Mouse (Mus musculus) limb, embryonic 11.5 days (tissue): ENCODE results near the gene Med13. TPM values are rescaled to one million over a fixed set of nuclear protein-coding genes. Genes with fewer than 3 reads are reported as not detected.

ENCODE experiments used
- ATAC-seq: fragments of 200-750 bp; cut with Nextera tagmentation; 2 replicates; pipeline ENCODE4 v1.8.0; 2017; ENCODE audit warnings: low read depth; ENCODE audit not compliant: insufficient number of reproducible peaks, low FRiP score, low TSS enrichment
- DNase-seq: peaks from one replicate; pipeline ENCODE4 v3.0.0-alpha.2; 2015; ENCODE audit warnings: low spot score
- H3K27ac ChIP-seq: fragments of 300-500 bp; sonication (generic); replicated peaks from 2 replicates; pipeline ENCODE4 v1.5.1; 2014; ENCODE audit warnings: low read depth, mild to moderate bottlenecking, low read length
- H3K27me3 ChIP-seq: fragments of 300-500 bp; sonication (generic); 2 replicates; pipeline ENCODE4 v1.6.1; 2014; ENCODE audit warnings: mild to moderate bottlenecking, low read length, mixed read lengths; ENCODE audit not compliant: control insufficient read depth, insufficient read depth
- H3K36me3 ChIP-seq: fragments of 300-500 bp; sonication (generic); 2 replicates; pipeline ENCODE4 v1.6.1; 2014; ENCODE audit warnings: mild to moderate bottlenecking, low read length, moderate library complexity, mixed read lengths; ENCODE audit not compliant: control insufficient read depth, insufficient read depth
- H3K4me1 ChIP-seq: fragments of 300-500 bp; sonication (generic); 2 replicates; pipeline ENCODE4 v1.6.1; 2014; ENCODE audit warnings: low read length, mixed read lengths; ENCODE audit not compliant: control insufficient read depth, insufficient read depth
- H3K4me2 ChIP-seq: fragments of 300-500 bp; sonication (generic); 2 replicates; pipeline ENCODE4 v1.6.1; 2014; ENCODE audit warnings: low read depth, mild to moderate bottlenecking, moderate library complexity; ENCODE audit not compliant: severe bottlenecking
- H3K4me3 ChIP-seq: fragments of 300-500 bp; sonication (generic); 2 replicates; pipeline ENCODE4 v1.5.1; 2014; ENCODE audit warnings: low read depth, low read length
- H3K9ac ChIP-seq: fragments of 300-500 bp; sonication (generic); 2 replicates; pipeline ENCODE4 v1.6.1; 2014; ENCODE audit warnings: mild to moderate bottlenecking, low read length
- H3K9me3 ChIP-seq: fragments of 300-500 bp; sonication (generic); 2 replicates; pipeline ENCODE4 v1.6.1; 2016; ENCODE audit warnings: low read length; ENCODE audit not compliant: control insufficient read depth
- WGBS: fragments of 180-500 bp; shearing (Covaris S2); extraction: QIAGEN DNeasy Blood & Tissue Kit; methylation state at CpG from one replicate; pipeline ENCODE4 v1.1.7; 2014; 5-methylcytosine and 5-hydroxymethylcytosine counted together
- polyA plus RNA-seq: library from polyadenylated mRNA; unstranded; fragments of >200 nt; fragmentation: Nextera tagmentation; extraction: Ambion mirVana; gene quantifications from 2 replicates; pipeline ENCODE4 v1.2.1, GENCODE M21; 2014

Med13 gene
- polyA plus RNA-seq, 1 experiment from 2014 or later: 13.0 TPM

DNA sequence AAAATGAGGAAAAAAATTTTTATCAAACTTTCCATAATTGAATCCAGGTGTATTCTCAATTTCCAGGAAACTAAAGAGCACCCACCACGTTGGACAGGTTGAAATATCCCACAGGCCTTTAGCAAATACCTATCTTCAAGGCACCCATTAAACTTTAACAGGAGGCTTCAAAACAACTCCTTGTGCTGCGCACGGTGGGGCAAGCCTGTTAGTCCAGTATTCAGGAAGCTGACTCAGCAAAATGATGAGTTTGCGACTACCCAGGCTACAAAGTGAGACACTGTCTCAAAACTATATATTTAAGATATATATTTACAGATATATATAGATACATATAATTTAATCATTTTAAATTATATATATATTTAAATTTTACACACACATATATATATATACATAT is 125.0 kb downstream of the Med13 start:
- Histone ChIP-seq H3K36me3 (peaks cover 15% of the 10 kb centered on the region), H3K9ac (no peak overlapping the region), H3K27ac (no peak overlapping the region), H3K4me3 (no peak overlapping the region), H3K27me3 (no peaks in the 10 kb centered on the region), H3K4me2 (no peak overlapping the region), H3K4me1 (no peaks in the 10 kb centered on the region), H3K9me3 (no peaks in the 10 kb centered on the region)
- DNase-seq (no peak), ATAC-seq (no peak)
- 75% methylated on average over 4 of the region's 4 CpGs for WGBS

DNA sequence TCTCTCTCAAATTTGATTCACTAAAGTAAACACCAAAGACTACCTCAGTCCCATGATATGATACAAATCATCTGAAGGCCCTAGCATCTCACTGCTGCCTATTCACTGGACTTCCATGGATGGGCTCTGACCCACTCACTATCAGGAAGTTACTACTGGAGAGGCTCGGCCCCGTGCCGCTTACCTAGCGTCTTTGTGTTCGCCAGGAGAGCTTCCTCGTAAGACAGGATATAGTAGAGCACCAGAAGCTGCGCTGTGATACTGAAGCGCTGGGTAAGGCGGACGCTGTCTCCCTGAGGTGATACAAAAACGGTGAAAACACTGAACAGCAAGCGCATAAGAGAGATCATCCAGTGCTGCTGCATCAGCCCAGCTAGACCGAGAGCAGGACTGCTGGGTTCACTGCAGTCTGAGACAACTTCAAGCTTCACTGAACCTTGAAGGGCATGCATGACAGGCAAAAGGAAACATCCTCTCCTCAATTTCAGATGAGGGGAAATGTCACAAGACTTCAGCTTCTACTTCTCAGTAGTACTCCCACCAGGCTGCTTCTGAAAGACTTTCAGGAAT is 125.5 kb downstream of the Med13 start:
- WGBS: 97% methylated on average over 13 of the region's 13 CpGs
- no peaks in the 10 kb centered on the region for H3K9me3 ChIP-seq
- no peak overlapping the region for H3K4me3 ChIP-seq
- DNase-seq: no peak
- H3K4me2 ChIP-seq: no peak overlapping the region
- H3K36me3 ChIP-seq: peaks cover 16% of the 10 kb centered on the region
- no peak overlapping the region for H3K27ac ChIP-seq
- H3K27me3 ChIP-seq: no peaks in the 10 kb centered on the region
- ATAC-seq: no peak
- H3K4me1 ChIP-seq: no peaks in the 10 kb centered on the region
- no peak overlapping the region for H3K9ac ChIP-seq

DNA sequence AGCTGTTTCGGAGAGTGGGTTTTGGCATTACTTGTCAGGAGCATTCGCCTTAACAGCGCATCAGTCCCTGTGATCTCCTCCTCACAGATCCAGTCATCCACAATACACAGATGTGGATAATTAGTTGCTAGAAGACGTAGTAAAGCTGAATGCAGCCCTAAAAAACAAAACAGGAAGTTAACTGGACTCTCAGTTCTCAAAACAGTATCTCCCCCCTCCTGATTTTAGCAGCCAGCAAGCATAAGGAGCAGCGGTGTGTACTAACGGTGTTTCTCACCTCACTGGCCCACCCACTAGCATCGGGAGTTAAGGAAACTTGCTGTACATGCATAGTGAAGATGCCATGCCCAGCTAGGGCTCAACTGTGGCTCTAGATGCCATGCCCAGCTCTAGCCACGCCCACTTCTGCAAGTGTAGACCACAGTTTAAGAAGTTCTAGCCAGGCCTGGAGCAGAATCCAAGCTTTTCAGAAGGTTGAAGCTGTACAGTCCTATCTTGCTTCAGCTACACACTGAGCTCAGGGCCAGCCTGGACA is 130.7 kb downstream of the Med13 start:
- Histone ChIP-seq H3K4me2 (no peak overlapping the region), H3K4me1 (no peaks in the 10 kb centered on the region), H3K36me3 (peaks cover 24% of the 10 kb centered on the region), H3K9ac (no peak overlapping the region), H3K4me3 (no peak overlapping the region), H3K27me3 (no peaks in the 10 kb centered on the region), H3K27ac (no peak overlapping the region), H3K9me3 (no peaks in the 10 kb centered on the region)
- ATAC-seq: no peak
- DNase-seq: no peak
- 88% methylated on average over 8 of the region's 8 CpGs for WGBS

DNA sequence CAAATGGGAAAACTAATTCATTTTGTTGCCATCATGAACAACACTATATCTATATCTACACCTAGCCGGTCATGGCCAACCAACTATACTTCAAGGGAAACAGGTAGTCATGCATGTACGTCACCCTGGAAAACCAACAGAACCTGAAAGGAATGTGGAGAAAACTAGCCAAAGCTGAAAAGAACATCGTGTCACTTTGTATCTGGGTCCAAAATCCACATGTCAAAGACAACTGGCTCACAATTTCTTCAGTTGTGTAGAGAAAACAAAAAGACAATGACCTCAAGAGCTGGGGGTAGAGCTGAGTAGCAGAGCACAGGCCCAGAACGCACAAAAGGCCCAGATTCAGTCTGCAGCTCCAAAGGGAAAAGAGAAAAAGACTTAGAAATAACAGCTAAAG is 131.6 kb downstream of the Med13 start:
- Histone ChIP-seq H3K36me3 (peaks cover 19% of the 10 kb centered on the region), H3K4me1 (no peaks in the 10 kb centered on the region), H3K27me3 (no peaks in the 10 kb centered on the region), H3K4me3 (no peak overlapping the region), H3K27ac (no peak overlapping the region), H3K9ac (no peak overlapping the region), H3K4me2 (no peak overlapping the region), H3K9me3 (no peaks in the 10 kb centered on the region)
- 89% methylated on average over 4 of the region's 4 CpGs for whole genome bisulfite sequencing
- ATAC-seq: no peak
- no peak for DNase-seq

Other genes with a start within 250 kb of the Med13 start
- 10.5 and 11.1 TPM in 2 replicates for gene Brip1, start 156.4 kb downstream of the Med13 start, polyA plus RNA-seq
- gene Ints2, start 100.0 kb downstream of the Med13 start, polyA plus RNA-seq: 52.7 and 53.8 TPM in 2 replicates
- 29.5 and 31.1 TPM in 2 replicates for gene Rnft1, start 127.1 kb upstream of the Med13 start, polyA plus RNA-seq
- 63.2 and 64.0 TPM in 2 replicates for gene Rps6kb1, start 187.2 kb upstream of the Med13 start, polyA plus RNA-seq
- 10.7 and 15.2 TPM in 2 replicates for gene Tubd1, start 187.4 kb upstream of the Med13 start, polyA plus RNA-seq